Mouse (Mus musculus): Measurements from ENCODE around the gene Dpm2.

GRCm38 (mm10) chr2:32586871-32587351 is 16.3 kb downstream of the Dpm2 start, which contains the start of gene St6galnac4:
- peak; percentile 40; the same call in 1 of the 2 replicates for TF ChIP-seq POLR2A (IDR thresholded peaks at IDR 0.05; ENCODE audit: extremely low read depth, insufficient read depth, low read length)
- peak; percentile 41; the same call in 1 of the 2 replicates for TF ChIP-seq CTCF (IDR thresholded peaks at IDR 0.05; ENCODE audit: low read depth, low read length)

Measured in liver, adult 2 months (tissue).